22 mouse cellular contexts compared by ENCODE assay signal in genomic region chr13:111829473-111829872, GRCm38 (mm10). TPM values are rescaled to one million over a fixed set of nuclear protein-coding genes. Genes with fewer than 3 reads are reported as not detected.
DNase-seq lines count a peak whose midpoint lies in the region; ATAC-seq and TF ChIP-seq lines count a peak whose summit lies in the region.
"Had no signal": no experiment of that assay in that cellular context is flagged by ENCODE, and none has a peak within 500 bp of the region (broad histone marks: within the 10 kb centered on the region; RNA-seq: fewer than 3 reads in every experiment).

No protein-coding gene starts in this region.

- no peaks in the 10 kb centered on the region for H3K9me3 ChIP-seq in embryonic facial prominence, embryonic 11.5 days (replicated peaks; ENCODE audit: control insufficient read depth, low read length)
- H3K9me3 ChIP-seq in embryonic facial prominence, embryonic 10.5 days = no peaks in the 10 kb centered on the region
- peaks cover 4% of the 10 kb centered on the region for H3K9me3 ChIP-seq in CH12.LX (replicated peaks; ENCODE audit: low read length)
- H3K9me3 ChIP-seq in intestine, embryonic 15.5 days = no peaks in the 10 kb centered on the region
- H3K9me3 ChIP-seq: forebrain, embryonic 10.5 days; heart, embryonic 13.5 days; limb, embryonic 10.5 days; liver, embryonic 15.5 days; midbrain, embryonic 12.5 days had no signal

- H3K79me2 ChIP-seq in CH12.LX (replicated peaks; ENCODE audit: control insufficient read depth, extremely low read depth, insufficient read depth, poor library complexity, severe bottlenecking) = no peaks in the 10 kb centered on the region

- dilution Hi-C loops in CH12.LX (cut with MboI; ENCODE audit: extremely low pct_ligation_motif_present, extremely low pct_unique_long_range_greater_than_20kb, low sequenced_read_pairs) = no loop called here

- H3K9ac ChIP-seq in embryonic facial prominence, embryonic 11.5 days (replicated peaks; ENCODE audit: low read length) = no peak overlapping the region
- H3K9ac ChIP-seq in CH12.LX (ENCODE audit: insufficient read depth, low read depth) = no peak overlapping the region
- H3K9ac ChIP-seq in intestine, embryonic 15.5 days = no peak overlapping the region
- H3K9ac ChIP-seq: heart, embryonic 13.5 days; liver, embryonic 15.5 days; midbrain, embryonic 12.5 days had no signal

- no peak for ATAC-seq in embryonic facial prominence, embryonic 11.5 days (replicated peaks; ENCODE audit: insufficient number of reproducible peaks, low FRiP score, low TSS enrichment, low read depth)
- ATAC-seq in intestine, embryonic 15.5 days = no peak
- ATAC-seq: forebrain, embryonic 16.5 days; hindbrain, postnatal 0 days; intestine, postnatal 0 days had no signal

- in situ Hi-C loops in CH12.LX (cut with MboI; ENCODE audit: low pct_ligation_motif_present, low pct_unique_long_range_greater_than_20kb, low sequenced_read_pairs) = no loop called here

- no peaks in the 10 kb centered on the region for H3K4me1 ChIP-seq in embryonic facial prominence, embryonic 11.5 days (ENCODE audit: control insufficient read depth, insufficient read depth, low read length)
- peaks cover 5% of the 10 kb centered on the region for H3K4me1 ChIP-seq in embryonic facial prominence, embryonic 10.5 days
- H3K4me1 ChIP-seq in CH12.LX (ENCODE audit: control insufficient read depth in 1 of 2, insufficient read depth in 2 of 2) = peaks cover 4 to 15% of the 10 kb centered on the region in 2 experiments; a peak in 3 of 4 replicates
- no peaks in the 10 kb centered on the region for H3K4me1 ChIP-seq in intestine, embryonic 15.5 days (replicated peaks)
- H3K4me1 ChIP-seq: heart, embryonic 13.5 days; liver, embryonic 15.5 days had no signal

- TF ChIP-seq EP300 in CH12.LX (IDR thresholded peaks at IDR 0.05; ENCODE audit: low read length) = no peak

- no peak for TF ChIP-seq RAD21 in CH12.LX (IDR thresholded peaks at IDR 0.05; ENCODE audit: low read depth, low read length)

- H3K27me3 ChIP-seq in embryonic facial prominence, embryonic 11.5 days (ENCODE audit: control insufficient read depth, insufficient read depth, low read length) = no peaks in the 10 kb centered on the region
- H3K27me3 ChIP-seq in embryonic facial prominence, embryonic 10.5 days (replicated peaks; ENCODE audit: low read depth, poor library complexity, severe bottlenecking) = no peaks in the 10 kb centered on the region
- H3K27me3 ChIP-seq in CH12.LX (replicated peaks) = no peaks in the 10 kb centered on the region
- H3K27me3 ChIP-seq in intestine, embryonic 15.5 days (replicated peaks) = no peaks in the 10 kb centered on the region
- H3K27me3 ChIP-seq: heart, embryonic 13.5 days; midbrain, embryonic 12.5 days had no signal

- H3K27ac ChIP-seq in embryonic facial prominence, embryonic 11.5 days (replicated peaks; ENCODE audit: low read depth, low read length) = no peak overlapping the region
- H3K27ac ChIP-seq in embryonic facial prominence, embryonic 10.5 days (replicated peaks) = no peak overlapping the region
- H3K27ac ChIP-seq in CH12.LX (ENCODE audit: insufficient read depth, low read depth) = no peak overlapping the region
- no peak overlapping the region for H3K27ac ChIP-seq in intestine, embryonic 15.5 days
- H3K27ac ChIP-seq: forebrain, embryonic 10.5 days; heart, embryonic 13.5 days; hindbrain, postnatal 0 days; limb, embryonic 10.5 days; liver, embryonic 15.5 days; midbrain, embryonic 12.5 days had no signal

- 28% methylated on average over 2 of the region's 2 CpGs for WGBS in embryonic facial prominence, embryonic 11.5 days
- WGBS in embryonic facial prominence, embryonic 10.5 days = 43% methylated on average over 2 of the region's 2 CpGs
- WGBS in intestine, embryonic 15.5 days = 64% methylated on average over 2 of the region's 2 CpGs

- H3K4me2 ChIP-seq in embryonic facial prominence, embryonic 11.5 days (ENCODE audit: low read depth, low read length) = no peak overlapping the region
- no peak overlapping the region for H3K4me2 ChIP-seq in CH12.LX (ENCODE audit: insufficient read depth, low read depth, poor library complexity, severe bottlenecking)
- no peak overlapping the region for H3K4me2 ChIP-seq in intestine, embryonic 15.5 days (replicated peaks)
- H3K4me2 ChIP-seq: heart, embryonic 13.5 days; liver, embryonic 15.5 days; midbrain, embryonic 12.5 days had no signal

- no peak for TF ChIP-seq POLR2A in CH12.LX (IDR thresholded peaks at IDR 0.05; ENCODE audit: low read depth, low read length)

- no peak overlapping the region for H3K4me3 ChIP-seq in embryonic facial prominence, embryonic 11.5 days (ENCODE audit: low read depth, low read length)
- no peak overlapping the region for H3K4me3 ChIP-seq in embryonic facial prominence, embryonic 10.5 days
- no peak overlapping the region for H3K4me3 ChIP-seq in CH12.LX (replicated peaks in 1 of 3; ENCODE audit: low read depth in 2 of 3, low read length in 2 of 3, poor library complexity in 1 of 3)
- H3K4me3 ChIP-seq in intestine, embryonic 15.5 days (replicated peaks) = no peak overlapping the region
- H3K4me3 ChIP-seq: forebrain, embryonic 10.5 days; heart, embryonic 13.5 days; limb, embryonic 10.5 days; liver, embryonic 15.5 days; midbrain, embryonic 12.5 days had no signal

- DNase-seq in embryonic facial prominence, embryonic 11.5 days (ENCODE audit: low spot score) = peak; percentile 9
- no peak for DNase-seq in embryonic facial prominence, embryonic 10.5 days (ENCODE audit: low spot score)
- DNase-seq in kidney, postnatal 4 days = peak; percentile 14 to 40
- no peak for DNase-seq in kidney, postnatal 14 days
- peak; percentile 55 for DNase-seq in CH12.LX (ENCODE audit: extremely low read depth)
- peak; percentile 37 for DNase-seq in R1 (ENCODE audit: low read depth, low spot score)
- DNase-seq: cerebellum, adult 9-10 months; gastrocnemius, postnatal 14 days; heart, adult 18-20 months; heart, postnatal 14 days; liver; lung, postnatal 14 days; right cerebral cortex, postnatal 14 days had no signal

- TF ChIP-seq CTCF in CH12.LX (conservative IDR thresholded peaks at IDR 0.05 in 1 of 2, IDR thresholded peaks at IDR 0.05 in 1 of 2; ENCODE audit: low read depth in 2 of 2, low read length in 2 of 2) = no peak

- H3K36me3 ChIP-seq in embryonic facial prominence, embryonic 11.5 days (replicated peaks; ENCODE audit: control insufficient read depth, insufficient read depth, low read depth, low read length) = no peaks in the 10 kb centered on the region
- no peaks in the 10 kb centered on the region for H3K36me3 ChIP-seq in embryonic facial prominence, embryonic 10.5 days (replicated peaks)
- peaks cover 5 to 10% of the 10 kb centered on the region in 2 experiments for H3K36me3 ChIP-seq in CH12.LX (replicated peaks in 1 of 2; ENCODE audit: control insufficient read depth in 1 of 2, insufficient read depth in 1 of 2, low read length in 1 of 2)
- H3K36me3 ChIP-seq in intestine, embryonic 15.5 days = no peaks in the 10 kb centered on the region
- H3K36me3 ChIP-seq: forebrain, embryonic 10.5 days; heart, embryonic 13.5 days; limb, embryonic 10.5 days; liver, embryonic 15.5 days; midbrain, embryonic 12.5 days had no signal

TF ChIP-seq in CH12.LX, 34 proteins besides CTCF, POLR2A, EP300 and RAD21:
- no peak for TF ChIP-seq ETS1 (conservative IDR thresholded peaks at IDR 0.05; ENCODE audit: low read depth, low read length)
- TF ChIP-seq CHD2 (IDR thresholded peaks at IDR 0.05; ENCODE audit: low read length) = no peak
- TF ChIP-seq MXI1 (IDR thresholded peaks at IDR 0.05; ENCODE audit: low read depth, low read length) = no peak
- no peak for TF ChIP-seq NELFE (IDR thresholded peaks at IDR 0.05; ENCODE audit: low read depth, low read length)
- TF ChIP-seq USF2 (conservative IDR thresholded peaks at IDR 0.05; ENCODE audit: low read depth, low read length) = no peak
- TF ChIP-seq ZC3H11A (IDR thresholded peaks at IDR 0.05; ENCODE audit: low read depth, low read length) = no peak
- TF ChIP-seq JUN (IDR thresholded peaks at IDR 0.05; ENCODE audit: insufficient read depth, low read depth, low read length) = no peak
- TF ChIP-seq ELF1 (IDR thresholded peaks at IDR 0.05; ENCODE audit: low read depth, low read length) = no peak
- TF ChIP-seq TBP (conservative IDR thresholded peaks at IDR 0.05; ENCODE audit: low read depth, low read length) = no peak
- TF ChIP-seq IRF4 (IDR thresholded peaks at IDR 0.05; ENCODE audit: low read depth, low read length) = no peak
- TF ChIP-seq MAX (IDR thresholded peaks at IDR 0.05; ENCODE audit: low read length) = no peak
- no peak for TF ChIP-seq MAFK (IDR thresholded peaks at IDR 0.05; ENCODE audit: insufficient replicate concordance, low read length)
- TF ChIP-seq USF1 (IDR thresholded peaks at IDR 0.05; ENCODE audit: low read depth, low read length) = no peak
- TF ChIP-seq E2F4 (IDR thresholded peaks at IDR 0.05; ENCODE audit: insufficient replicate concordance, low read depth, low read length) = no peak
- TF ChIP-seq KAT2A (IDR thresholded peaks at IDR 0.05; ENCODE audit: insufficient replicate concordance, low read length) = no peak
- TF ChIP-seq BHLHE40 (IDR thresholded peaks at IDR 0.05; ENCODE audit: low read depth, low read length) = no peak
- TF ChIP-seq TCF12 (IDR thresholded peaks at IDR 0.05; ENCODE audit: low read depth, low read length) = no peak
- no peak for TF ChIP-seq SMC3 (IDR thresholded peaks at IDR 0.05; ENCODE audit: low read depth, low read length)
- no peak for TF ChIP-seq SIN3A (IDR thresholded peaks at IDR 0.05; ENCODE audit: low read length)
- TF ChIP-seq ZMIZ1 (IDR thresholded peaks at IDR 0.05; ENCODE audit: low read depth, low read length) = no peak

RNA-seq across cellular contexts. Expression of gene Map3k1, which starts 20.7 kb away (rescaled TPM):
- 16.8 and 17.9 TPM in 2 replicates for polyA plus RNA-seq in embryonic facial prominence, embryonic 11.5 days (2014; fragmentation: Nextera tagmentation; extraction: Ambion mirVana)
- polyA plus RNA-seq in embryonic facial prominence, embryonic 10.5 days (2016; fragmentation: Nextera tagmentation; extraction: Ambion mirVana) = 15.7 and 16.1 TPM in 2 replicates
- 37.9 and 48.7 TPM in 2 replicates for total RNA-seq in CH12.LX (2012; rRNA removed)
- total RNA-seq in CH12.LX (2014; rRNA removed) = 7.7 and 10.7 TPM in 2 replicates
- 13.4 and 14.7 TPM in 2 replicates for polyA plus RNA-seq in CH12.LX (2012; ENCODE audit: insufficient read length, low read depth)
- polyA plus RNA-seq in intestine, embryonic 15.5 days (2015; fragmentation: Nextera tagmentation; extraction: Ambion mirVana) = 22.3 and 24.1 TPM in 2 replicates

Comparison
In these comparisons a context has a peak if more than half of its experiments do, and no peak if none do; other contexts are left out.
1. DNase-seq: peak in embryonic facial prominence, embryonic 11.5 days (single experiment), kidney, postnatal 4 days (2 of 2), CH12.LX (single experiment) and R1 (single experiment); none in embryonic facial prominence, embryonic 10.5 days (single experiment) and kidney, postnatal 14 days (single experiment).